Mouse (Mus musculus) midbrain, embryonic 13.5 days (tissue): ENCODE measurements at regions not wholly inside any gene's neighbourhood (a gene's known extent, or its start where the extent isn't known, plus 50 kb on each side); places are given as distances from the start of the nearest gene placed in this dataset.
A peak's percentile ranks its signal among the peaks of the same experiment; 100 is the strongest.

ENCODE experiments used
- ATAC-seq: fragments of 200-750 bp; cut with Nextera tagmentation; 2 replicates; pipeline ENCODE4 v1.8.0; 2017; ENCODE audit warnings: mild to moderate bottlenecking, moderate TSS enrichment, moderate library complexity
- H3K27ac ChIP-seq: fragments of 300-500 bp; sonication (generic); 2 replicates; pipeline ENCODE4 v1.5.1; 2015; ENCODE audit warnings: inconsistent platforms, mild to moderate bottlenecking, moderate library complexity
- H3K27me3 ChIP-seq: fragments of 300-500 bp; sonication (generic); 2 replicates; pipeline ENCODE4 v1.6.1; 2015; ENCODE audit warnings: mild to moderate bottlenecking, inconsistent platforms
- H3K36me3 ChIP-seq: fragments of 300-500 bp; sonication (generic); 2 replicates; pipeline ENCODE4 v1.6.1; 2015; ENCODE audit warnings: mild to moderate bottlenecking, inconsistent platforms
- H3K4me1 ChIP-seq: fragments of 300-500 bp; sonication (generic); replicated peaks from 2 replicates; pipeline ENCODE4 v1.6.1; 2015; ENCODE audit warnings: inconsistent platforms
- H3K4me2 ChIP-seq: fragments of 300-500 bp; sonication (generic); replicated peaks from 2 replicates; pipeline ENCODE4 v1.6.1; 2015; ENCODE audit warnings: moderate library complexity, mild to moderate bottlenecking, inconsistent platforms
- H3K4me3 ChIP-seq: fragments of 300-500 bp; sonication (generic); replicated peaks from 2 replicates; pipeline ENCODE4 v1.5.1; 2015; ENCODE audit warnings: mild to moderate bottlenecking, inconsistent platforms
- H3K9ac ChIP-seq: fragments of 300-500 bp; sonication (generic); replicated peaks from 2 replicates; pipeline ENCODE4 v1.6.1; 2015; ENCODE audit warnings: mild to moderate bottlenecking, inconsistent platforms
- H3K9me3 ChIP-seq: fragments of 300-500 bp; sonication (generic); 2 replicates; pipeline ENCODE4 v1.6.1; 2016; ENCODE audit warnings: mild to moderate bottlenecking, inconsistent platforms
- WGBS: fragments of 180-500 bp; shearing (Covaris S2); methylation state at CpG from one replicate; pipeline ENCODE4 v1.1.7; 2015; 5-methylcytosine and 5-hydroxymethylcytosine counted together

GRCm38 (mm10) chr4:11903861-11904260 is 77.2 kb downstream of the Gm10604 start:
- H3K4me3 ChIP-seq: no peak overlapping the region
- 97% methylated on average over 1 of the region's 1 CpGs for WGBS

GRCm38 (mm10) chr4:11903401-11903800 is 77.7 kb downstream of the Gm10604 start:
- Histone ChIP-seq H3K9me3 (no peaks in the 10 kb centered on the region), H3K4me3 (no peak overlapping the region), H3K27ac (no peak overlapping the region), H3K36me3 (no peaks in the 10 kb centered on the region), H3K4me1 (peaks cover 5% of the 10 kb centered on the region; the same call in 1 of the 2 replicates), H3K9ac (no peak overlapping the region), H3K4me2 (no peak overlapping the region), H3K27me3 (no peaks in the 10 kb centered on the region)
- 92% methylated on average over 5 of the region's 5 CpGs for WGBS
- ATAC-seq: no peak

More at GRCm38 (mm10) chr4:11903861-11904260, 77.2 kb downstream of the Gm10604 start:
- H3K9me3 ChIP-seq: no peaks in the 10 kb centered on the region
- no peak overlapping the region for H3K9ac ChIP-seq
- no peaks in the 10 kb centered on the region for H3K36me3 ChIP-seq
- no peak overlapping the region for H3K4me2 ChIP-seq
- H3K27ac ChIP-seq: no peak overlapping the region
- no peak for ATAC-seq
- no peaks in the 10 kb centered on the region for H3K27me3 ChIP-seq
- peaks cover 5% of the 10 kb centered on the region; the same call in 1 of the 2 replicates for H3K4me1 ChIP-seq

- Histone ChIP-seq H3K27ac (peak overlapping the region; percentile 45), H3K4me2 (no peak overlapping the region)
- 0 out of 2 replicates have a peak, but pooled peaks have one; percentile 71 for ATAC-seq
Measured at GRCm38 (mm10) chr4:11899979-11900624, 81.0 kb downstream of the Gm10604 start.

GRCm38 (mm10) chr4:11897231-11897630 is 83.8 kb downstream of the Gm10604 start:
- Histone ChIP-seq H3K9ac (no peak overlapping the region), H3K9me3 (no peaks in the 10 kb centered on the region), H3K4me1 (peaks cover 5% of the 10 kb centered on the region; the same call in 1 of the 2 replicates), H3K4me2 (no peak overlapping the region), H3K27ac (no peak overlapping the region), H3K36me3 (no peaks in the 10 kb centered on the region), H3K4me3 (no peak overlapping the region), H3K27me3 (no peaks in the 10 kb centered on the region)
- ATAC-seq: no peak

More at GRCm38 (mm10) chr4:11899979-11900624, 81.0 kb downstream of the Gm10604 start:
- H3K9ac ChIP-seq: no peak overlapping the region
- peaks cover 5% of the 10 kb centered on the region; the same call in 1 of the 2 replicates for H3K4me1 ChIP-seq
- 15% methylated on average over 10 of the region's 10 CpGs for WGBS
- no peak overlapping the region for H3K4me3 ChIP-seq
- H3K36me3 ChIP-seq: no peaks in the 10 kb centered on the region
- H3K9me3 ChIP-seq: no peaks in the 10 kb centered on the region
- no peaks in the 10 kb centered on the region for H3K27me3 ChIP-seq

GRCm38 (mm10) chr4:11895857-11896825 is 84.9 kb downstream of the Gm10604 start:
- Histone ChIP-seq H3K9me3 (no peaks in the 10 kb centered on the region), H3K36me3 (no peaks in the 10 kb centered on the region), H3K4me1 (peaks cover 5% of the 10 kb centered on the region; the same call in 1 of the 2 replicates), H3K4me2 (no peak overlapping the region), H3K27me3 (no peaks in the 10 kb centered on the region), H3K27ac (no peak overlapping the region), H3K4me3 (no peak overlapping the region), H3K9ac (no peak overlapping the region)
- WGBS: 87% methylated on average over 6 of the region's 6 CpGs
- no peak for ATAC-seq

GRCm38 (mm10) chr4:11893560-11894205 is 87.4 kb downstream of the Gm10604 start:
- Histone ChIP-seq H3K4me1 (no peaks in the 10 kb centered on the region), H3K9me3 (no peaks in the 10 kb centered on the region), H3K4me3 (no peak overlapping the region), H3K27ac (no peak overlapping the region), H3K27me3 (no peaks in the 10 kb centered on the region), H3K4me2 (no peak overlapping the region), H3K9ac (no peak overlapping the region), H3K36me3 (no peaks in the 10 kb centered on the region)
- 68% methylated on average over 9 of the region's 9 CpGs for WGBS
- no peak for ATAC-seq

GRCm38 (mm10) chr4:11889039-11889600 is 91.9 kb downstream of the Gm10604 start:
- Histone ChIP-seq H3K4me1 (peaks cover 9% of the 10 kb centered on the region; the same call in 1 of the 2 replicates), H3K9ac (no peak overlapping the region), H3K9me3 (no peaks in the 10 kb centered on the region), H3K4me2 (no peak overlapping the region), H3K27ac (no peak overlapping the region), H3K36me3 (no peaks in the 10 kb centered on the region), H3K4me3 (no peak overlapping the region), H3K27me3 (no peaks in the 10 kb centered on the region)
- ATAC-seq: no peak
- 80% methylated on average over 6 of the region's 6 CpGs for WGBS

GRCm38 (mm10) chr4:11887377-11887776 is 93.7 kb downstream of the Gm10604 start:
- H3K9ac ChIP-seq: no peak overlapping the region
- no peak overlapping the region for H3K4me2 ChIP-seq
- H3K4me3 ChIP-seq: no peak overlapping the region
- 3% methylated on average over 1 of the region's 1 CpGs for WGBS
- H3K4me1 ChIP-seq: peaks cover 9% of the 10 kb centered on the region; the same call in 1 of the 2 replicates
- H3K36me3 ChIP-seq: no peaks in the 10 kb centered on the region
- H3K27ac ChIP-seq: no peak overlapping the region
- H3K9me3 ChIP-seq: no peaks in the 10 kb centered on the region
- ATAC-seq: peak; percentile 73; the same call in 1 of the 2 replicates
- no peaks in the 10 kb centered on the region for H3K27me3 ChIP-seq

GRCm38 (mm10) chr4:11885499-11885898 is 95.6 kb downstream of the Gm10604 start:
- H3K4me1 ChIP-seq: peaks cover 9% of the 10 kb centered on the region; the same call in 1 of the 2 replicates
- H3K27ac ChIP-seq: no peak overlapping the region
- H3K36me3 ChIP-seq: no peaks in the 10 kb centered on the region
- H3K4me3 ChIP-seq: no peak overlapping the region
- H3K9me3 ChIP-seq: no peaks in the 10 kb centered on the region
- no peak for ATAC-seq
- no peak overlapping the region for H3K4me2 ChIP-seq
- no peaks in the 10 kb centered on the region for H3K27me3 ChIP-seq
- WGBS: 94% methylated on average over 4 of the region's 4 CpGs
- no peak overlapping the region for H3K9ac ChIP-seq

- 71% methylated on average over 7 of the region's 7 CpGs for WGBS
- Histone ChIP-seq H3K4me1 (peaks cover 9% of the 10 kb centered on the region; the same call in 1 of the 2 replicates), H3K4me3 (no peak overlapping the region), H3K9ac (no peak overlapping the region), H3K27ac (no peak overlapping the region), H3K27me3 (no peaks in the 10 kb centered on the region), H3K9me3 (no peaks in the 10 kb centered on the region), H3K36me3 (no peaks in the 10 kb centered on the region), H3K4me2 (no peak overlapping the region)
- ATAC-seq: no peak
Measured at GRCm38 (mm10) chr4:11884818-11885217, 96.2 kb downstream of the Gm10604 start.

- Histone ChIP-seq H3K4me3 (no peak overlapping the region), H3K27ac (no peak overlapping the region), H3K36me3 (no peaks in the 10 kb centered on the region), H3K9me3 (no peaks in the 10 kb centered on the region), H3K4me2 (no peak overlapping the region), H3K9ac (no peak overlapping the region), H3K27me3 (no peaks in the 10 kb centered on the region), H3K4me1 (peaks cover 9% of the 10 kb centered on the region; the same call in 1 of the 2 replicates)
- 48% methylated on average over 5 of the region's 5 CpGs for WGBS
- ATAC-seq: no peak
Measured at GRCm38 (mm10) chr4:11883295-11883694, 97.8 kb downstream of the Gm10604 start.
